Mouse (Mus musculus) heart, adult 18-20 months (tissue): ENCODE data around the gene Nup205. TPM values are rescaled to one million over a fixed set of nuclear protein-coding genes. Genes with fewer than 3 reads are reported as not detected.
A peak's percentile ranks its signal among the peaks of the same experiment; 100 is the strongest.

ENCODE experiments used
- DNase-seq, 2 experiments: peaks; one replicate each; pipeline ENCODE4 v3.0.0; 2021 to 2022; ENCODE audit warnings: mixed read lengths in 1 of 2
- total RNA-seq, 2 experiments: library from RNA; stranded (reverse); gene quantifications; 2 replicates each; pipeline ENCODE4 v1.2.3; 2021

The Nup205 gene
- total RNA-seq, 2 experiments from 2014 or later: 15.7 to 18.7 TPM

- peak; percentile 68 to 73 for DNase-seq
Observed at GRCm38 (mm10) chr6:35288114-35288761, 111.0 kb downstream of the Nup205 start.

DNA sequence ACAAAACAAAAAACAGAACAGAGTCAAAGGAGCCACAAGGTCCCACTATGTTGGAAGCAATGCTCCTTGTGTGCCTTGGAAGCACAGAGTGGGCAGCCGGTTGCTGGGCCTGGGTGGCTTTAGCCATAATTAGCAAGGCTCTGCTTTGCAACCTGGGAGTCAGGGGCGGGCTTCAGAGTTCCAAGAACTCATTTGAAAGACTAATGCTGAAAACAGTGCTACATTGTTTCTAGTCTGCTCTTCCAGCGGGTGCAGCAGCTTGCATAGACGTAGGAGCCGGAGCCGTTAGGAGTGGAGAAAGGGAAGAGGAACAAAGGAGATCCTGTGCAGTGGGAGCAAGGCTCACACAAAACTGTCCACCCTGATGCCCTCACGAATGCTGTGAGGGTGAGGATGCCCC lies 111.7 kb downstream of the Nup205 start:
- DNase-seq: no peak

- no peak for DNase-seq
Observed at GRCm38 (mm10) chr6:35289676-35290075, 112.5 kb downstream of the Nup205 start.

DNA sequence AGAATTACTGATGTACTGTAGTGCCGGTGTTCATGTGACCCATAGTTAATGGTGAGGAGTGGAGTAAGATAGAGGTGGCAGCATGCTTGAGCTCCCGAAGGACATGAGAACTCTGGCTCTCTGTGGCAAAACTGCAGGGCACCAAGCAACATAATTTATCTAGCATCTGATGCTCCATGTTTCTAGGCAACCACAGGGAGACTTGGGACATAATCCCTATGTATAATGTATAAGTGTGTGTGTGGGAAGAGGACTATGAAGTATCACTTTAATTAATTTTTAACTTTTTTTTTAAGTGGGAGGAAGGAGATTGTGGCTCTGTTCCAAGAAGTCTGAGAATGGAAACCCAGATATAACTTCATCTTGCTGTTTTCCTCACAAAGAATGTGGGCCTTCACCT lies 117.7 kb downstream of the Nup205 start:
- no peak for DNase-seq

GRCm38 (mm10) chr6:35297001-35297400 lies 119.8 kb downstream of the Nup205 start:
- DNase-seq: peak; percentile 82 to 86

Other genes starting within 250 kb of the Nup205 start
- under 1 TPM; 0.17 to 0.51 TPM for gene Slc23a4, start 189.0 kb upstream of the Nup205 start, total RNA-seq
- 10 to 100 TPM; 21.8 to 23.7 TPM for gene Cnot4, start 43.7 kb upstream of the Nup205 start, total RNA-seq
- under 1 TPM; 0.07 to 0.21 TPM for gene Slc13a4, start 130.7 kb downstream of the Nup205 start, total RNA-seq
- gene Fam180a, start 148.7 kb downstream of the Nup205 start, total RNA-seq: 1 to 10 TPM in 1 of 2 experiments, under 1 TPM in 1; 0.79 to 1.1 TPM